Mouse (Mus musculus): Measurements from ENCODE around the gene Dio1.

Dio1 gene

GRCm38 (mm10) chr4:107306966-107307365 is at the start of gene Dio1:
Gene Dio1 (minus strand): TSS chr4:107307169.
- no peak for DNase-seq (ENCODE audit: low spot score)

- no peak for DNase-seq (ENCODE audit: low spot score)
These were observed 47.6 kb upstream of the Dio1 start for GRCm38 (mm10) chr4:107354543-107354942.

- DNase-seq (ENCODE audit: low spot score): no peak
These were observed 47.2 kb upstream of the Dio1 start for GRCm38 (mm10) chr4:107354126-107354525.

- DNase-seq (ENCODE audit: low spot score): no peak
These were observed 46.6 kb upstream of the Dio1 start for GRCm38 (mm10) chr4:107353612-107354011.

GRCm38 (mm10) chr4:107351368-107351767 is 44.4 kb upstream of the Dio1 start:
- DNase-seq (ENCODE audit: low spot score): no peak

GRCm38 (mm10) chr4:107349311-107350008 is 42.5 kb upstream of the Dio1 start:
- DNase-seq (ENCODE audit: low spot score): peak; percentile 40

GRCm38 (mm10) chr4:107348529-107349310 is 41.8 kb upstream of the Dio1 start:
- peak; percentile 21 for DNase-seq (ENCODE audit: low spot score)

GRCm38 (mm10) chr4:107347221-107347620 is 40.3 kb upstream of the Dio1 start:
- no peak for DNase-seq (ENCODE audit: low spot score)

- DNase-seq (ENCODE audit: low spot score): no peak
These were observed 37.6 kb upstream of the Dio1 start for GRCm38 (mm10) chr4:107344612-107345011.

GRCm38 (mm10) chr4:107341354-107341753 is 34.4 kb upstream of the Dio1 start:
- no peak for DNase-seq (ENCODE audit: low spot score)

- DNase-seq (ENCODE audit: low spot score): no peak
These were observed 30.5 kb upstream of the Dio1 start for GRCm38 (mm10) chr4:107337455-107337854.

- DNase-seq (ENCODE audit: low spot score): no peak
These were observed 29.4 kb upstream of the Dio1 start for GRCm38 (mm10) chr4:107336356-107336755.

GRCm38 (mm10) chr4:107333514-107333913 is 26.5 kb upstream of the Dio1 start:
- DNase-seq (ENCODE audit: low spot score): no peak

GRCm38 (mm10) chr4:107328530-107328929 is 21.6 kb upstream of the Dio1 start:
- no peak for DNase-seq (ENCODE audit: low spot score)

- no peak for DNase-seq (ENCODE audit: low spot score)
These were observed 16.1 kb upstream of the Dio1 start for GRCm38 (mm10) chr4:107323113-107323512.

- DNase-seq (ENCODE audit: low spot score): no peak
These were observed 14.1 kb upstream of the Dio1 start for GRCm38 (mm10) chr4:107321041-107321440.

GRCm38 (mm10) chr4:107318646-107319045 is 11.7 kb upstream of the Dio1 start:
- no peak for DNase-seq (ENCODE audit: low spot score)

GRCm38 (mm10) chr4:107314479-107314805 is 7.5 kb upstream of the Dio1 start:
- DNase-seq (ENCODE audit: low spot score): no peak

- peak; percentile 95 for DNase-seq (ENCODE audit: low spot score)
These were observed 6.9 kb upstream of the Dio1 start, which contains the start of gene Yipf1 for GRCm38 (mm10) chr4:107313690-107314478. Gene Yipf1 (plus strand): TSS chr4:107314363.

GRCm38 (mm10) chr4:107303531-107303930 is 3.4 kb downstream of the Dio1 start:
- DNase-seq (ENCODE audit: low spot score): no peak

GRCm38 (mm10) chr4:107302832-107303231 is 4.1 kb downstream of the Dio1 start:
- DNase-seq (ENCODE audit: low spot score): no peak

- DNase-seq (ENCODE audit: low spot score): peak; percentile 27
These were observed 4.7 kb downstream of the Dio1 start for GRCm38 (mm10) chr4:107302221-107302620.

Data from lung, postnatal 25 days (tissue).